Mouse (Mus musculus) testis, adult 2 months (tissue): ENCODE measurements around the gene Tacc3. TPM values are rescaled to one million over a fixed set of nuclear protein-coding genes. Genes with fewer than 3 reads are reported as not detected.

Experiments
- H3K27ac ChIP-seq: fragments of 200-500 bp; 2 replicates; pipeline ENCODE4 v1.5.1; 2012; ENCODE audit warnings: low read depth, low read length; ENCODE audit not compliant: control insufficient read depth, insufficient read depth
- H3K27me3 ChIP-seq: fragments of 200-500 bp; 2 replicates; pipeline ENCODE4 v1.6.1; 2012; ENCODE audit warnings: mild to moderate bottlenecking, low read length, moderate library complexity; ENCODE audit not compliant: control insufficient read depth, insufficient read depth
- H3K36me3 ChIP-seq: fragments of 200-500 bp; 2 replicates; pipeline ENCODE4 v1.6.1; 2012; ENCODE audit warnings: mild to moderate bottlenecking, low read length; ENCODE audit not compliant: control insufficient read depth, insufficient read depth
- H3K4me1 ChIP-seq: fragments of 200-500 bp; 2 replicates; pipeline ENCODE4 v1.6.1; 2012; ENCODE audit warnings: low read length; ENCODE audit not compliant: control insufficient read depth, insufficient read depth
- H3K4me3 ChIP-seq: fragments of 200-500 bp; 2 replicates; pipeline ENCODE4 v1.5.1; 2012; ENCODE audit warnings: low read depth, mild to moderate bottlenecking, low read length, moderate library complexity, mixed read lengths; ENCODE audit not compliant: control insufficient read depth
- CTCF ChIP-seq: fragments of 200-500 bp; IDR thresholded peaks from 2 replicates; pipeline ENCODE4 v1.5.1; 2012; ENCODE audit warnings: low read depth, mild to moderate bottlenecking, inconsistent platforms, low read length, moderate library complexity; ENCODE audit not compliant: control insufficient read depth, insufficient read depth, insufficient replicate concordance
- POLR2A ChIP-seq: fragments of 200-500 bp; IDR thresholded peaks from 2 replicates; pipeline ENCODE4 v1.6.1; 2012; ENCODE audit warnings: low read depth, mild to moderate bottlenecking, inconsistent platforms, low read length, moderate library complexity; ENCODE audit not compliant: control insufficient read depth
- polyA plus RNA-seq: library from polyadenylated mRNA; depleted of rRNA; stranded (reverse); fragments of >200 nt; gene quantifications from 2 replicates; pipeline ENCODE4 v1.2.3, GENCODE M21; 2012; rRNA removed

Tacc3 gene
- 42.6 and 42.8 TPM in 2 replicates for polyA plus RNA-seq

- peaks cover 7% of the 10 kb centered on the region for H3K4me1 ChIP-seq
- H3K4me3 ChIP-seq: peak within 1 kb of the TSS; percentile 94
- H3K36me3 ChIP-seq: peaks cover 6% of the 10 kb centered on the region
- TF ChIP-seq CTCF: no peak
- TF ChIP-seq POLR2A: peak; percentile 94
- no peaks in the 10 kb centered on the region for H3K27me3 ChIP-seq
- peak within 1 kb of the TSS; percentile 99 for H3K27ac ChIP-seq
Measured at GRCm38 (mm10) chr5:33657787-33658663, at the start of gene Tacc3, which contains the start of gene Tmem129. Gene Tacc3 (plus strand): TSS chr5:33658128. Gene Tmem129 (minus strand): TSS chr5:33658416.

- Histone ChIP-seq H3K4me3 (no peak overlapping the region), H3K27me3 (no peaks in the 10 kb centered on the region), H3K4me1 (no peaks in the 10 kb centered on the region), H3K27ac (no peak overlapping the region), H3K36me3 (no peaks in the 10 kb centered on the region; the same call in none of the 2 replicates)
- TF ChIP-seq CTCF: no peak
- TF ChIP-seq POLR2A: no peak
Measured at GRCm38 (mm10) chr5:33609226-33609625, 48.7 kb upstream of the Tacc3 start.

GRCm38 (mm10) chr5:33611795-33612194, 46.1 kb upstream of the Tacc3 start:
- Histone ChIP-seq H3K4me1 (no peaks in the 10 kb centered on the region), H3K36me3 (no peaks in the 10 kb centered on the region; the same call in none of the 2 replicates), H3K27me3 (no peaks in the 10 kb centered on the region), H3K4me3 (no peak overlapping the region), H3K27ac (no peak overlapping the region)
- TF ChIP-seq POLR2A (no peak), CTCF (no peak)

- no peaks in the 10 kb centered on the region for H3K4me1 ChIP-seq
- no peak overlapping the region for H3K27ac ChIP-seq
- no peaks in the 10 kb centered on the region for H3K27me3 ChIP-seq
- no peak for TF ChIP-seq POLR2A
- no peak for TF ChIP-seq CTCF
- no peaks in the 10 kb centered on the region for H3K36me3 ChIP-seq
- H3K4me3 ChIP-seq: no peak overlapping the region
Measured at GRCm38 (mm10) chr5:33614391-33614790, 43.5 kb upstream of the Tacc3 start.

GRCm38 (mm10) chr5:33622671-33623070, 35.3 kb upstream of the Tacc3 start:
- Histone ChIP-seq H3K36me3 (no peaks in the 10 kb centered on the region), H3K4me3 (no peak overlapping the region)
- TF ChIP-seq CTCF (no peak), POLR2A (no peak)

GRCm38 (mm10) chr5:33623766-33624165, 34.2 kb upstream of the Tacc3 start:
- TF ChIP-seq POLR2A: no peak
- TF ChIP-seq CTCF: no peak
- Histone ChIP-seq H3K27me3 (no peaks in the 10 kb centered on the region), H3K27ac (no peak overlapping the region), H3K36me3 (no peaks in the 10 kb centered on the region), H3K4me3 (no peak overlapping the region), H3K4me1 (peaks cover 3% of the 10 kb centered on the region; the same call in 1 of the 2 replicates)

More at GRCm38 (mm10) chr5:33622671-33623070, 35.3 kb upstream of the Tacc3 start:
- H3K27ac ChIP-seq: no peak overlapping the region
- H3K4me1 ChIP-seq: no peaks in the 10 kb centered on the region
- no peaks in the 10 kb centered on the region for H3K27me3 ChIP-seq

- no peaks in the 10 kb centered on the region for H3K36me3 ChIP-seq
- H3K4me3 ChIP-seq: peak overlapping the region; percentile 10; the same call in 1 of the 2 replicates
- 0 out of 2 replicates have a peak overlapping the region, but pooled peaks have one; percentile 5 for H3K27ac ChIP-seq
- no peak for TF ChIP-seq CTCF
- TF ChIP-seq POLR2A: no peak
- H3K27me3 ChIP-seq: no peaks in the 10 kb centered on the region
- peaks cover 5% of the 10 kb centered on the region for H3K4me1 ChIP-seq
Measured at GRCm38 (mm10) chr5:33627968-33628367, 30.0 kb upstream of the Tacc3 start.
